ENCODE assay signal across 18 mouse cellular contexts in genomic region chr2:121824653-121825052, GRCm38 (mm10). TPM values are rescaled to one million over a fixed set of nuclear protein-coding genes. Genes with fewer than 3 reads are reported as not detected.
"Had no signal": no experiment of that assay in that cellular context is flagged by ENCODE, and none has a peak within 500 bp of the region (broad histone marks: within the 10 kb centered on the region; RNA-seq: fewer than 3 reads in every experiment).

No protein-coding gene starts in this region.

- H3K27ac ChIP-seq: liver, embryonic 15.5 days; lung, embryonic 15.5 days; macrophage; midbrain, embryonic 13.5 days; midbrain, embryonic 15.5 days; neural tube, embryonic 12.5 days; stomach, embryonic 15.5 days had no signal

- H3K4me1 ChIP-seq: liver, embryonic 15.5 days; midbrain, embryonic 13.5 days; midbrain, embryonic 15.5 days; neural tube, embryonic 12.5 days; stomach, embryonic 15.5 days had no signal

- H3K9ac ChIP-seq: liver, embryonic 15.5 days; liver, postnatal 0 days; lung, embryonic 15.5 days; midbrain, embryonic 13.5 days; midbrain, embryonic 15.5 days; neural tube, embryonic 12.5 days; stomach, embryonic 15.5 days had no signal

- ATAC-seq: liver, postnatal 0 days; lung, postnatal 0 days; midbrain, embryonic 13.5 days; midbrain, embryonic 15.5 days had no signal

- H3K4me3 ChIP-seq: liver, embryonic 15.5 days; lung, embryonic 15.5 days; midbrain, embryonic 13.5 days; midbrain, embryonic 15.5 days; neural tube, embryonic 12.5 days; stomach, embryonic 15.5 days had no signal

- H3K36me3 ChIP-seq: liver, embryonic 15.5 days; lung, embryonic 15.5 days; midbrain, embryonic 13.5 days; midbrain, embryonic 15.5 days; neural tube, embryonic 12.5 days; stomach, embryonic 15.5 days had no signal

- DNase-seq: liver, postnatal 0 days; lung, adult 2 months; lung, postnatal 14 days; lung, postnatal 36 days; right cerebral cortex, postnatal 14 days; thymus, adult 18-20 months; thymus, postnatal 14 days; thymus, postnatal 36 days had no signal

- H3K9me3 ChIP-seq: liver, embryonic 15.5 days; lung, embryonic 15.5 days; midbrain, embryonic 13.5 days; midbrain, embryonic 15.5 days; neural tube, embryonic 12.5 days; stomach, embryonic 15.5 days had no signal

- H3K27me3 ChIP-seq: liver, embryonic 15.5 days; lung, embryonic 15.5 days; midbrain, embryonic 13.5 days; midbrain, embryonic 15.5 days; neural tube, embryonic 12.5 days; stomach, embryonic 15.5 days had no signal

- H3K4me2 ChIP-seq: liver, embryonic 15.5 days; lung, embryonic 15.5 days; midbrain, embryonic 13.5 days; midbrain, embryonic 15.5 days; neural tube, embryonic 12.5 days; stomach, embryonic 15.5 days had no signal

RNA-seq across cellular contexts. Expression of gene Frmd5, which starts 17.8 kb away (rescaled TPM):
- total RNA-seq: megakaryocyte progenitor cell, adult 5-6 weeks; neutrophil, adult 5-6 weeks had no signal
- polyA plus RNA-seq: macrophage had no signal
